Mouse (Mus musculus) retina, adult 2 months (tissue): ENCODE measurements around the gene Relch.
"Not testable (repeated sequence)": the region's sequence is repeated elsewhere in the genome, so short reads cannot be mapped to it uniquely, and the experiment has no call there.

Experiments used
- DNase-seq: peaks from one replicate; pipeline ENCODE4 v3.0.0-alpha.2; 2012; ENCODE audit warnings: low read depth, low spot score

Gene Relch

GRCm38 (mm10) chr1:105746444-105746843, 82.8 kb downstream of the Relch start:
- no peak for DNase-seq

- no peak for DNase-seq
These were observed 83.4 kb downstream of the Relch start for GRCm38 (mm10) chr1:105746858-105747596.

- DNase-seq = no peak
These were observed 84.6 kb downstream of the Relch start for GRCm38 (mm10) chr1:105748091-105748799.

- DNase-seq = no peak
These were observed 88.5 kb downstream of the Relch start for GRCm38 (mm10) chr1:105752196-105752595.

- no peak for DNase-seq
These were observed 89.3 kb downstream of the Relch start for GRCm38 (mm10) chr1:105752944-105753343.

GRCm38 (mm10) chr1:105758798-105759197, 95.1 kb downstream of the Relch start:
- no peak for DNase-seq

- DNase-seq = no peak
These were observed 95.9 kb downstream of the Relch start for GRCm38 (mm10) chr1:105759422-105760165.

GRCm38 (mm10) chr1:105765586-105765985, 101.9 kb downstream of the Relch start:
- DNase-seq = no peak

- DNase-seq = not testable (repeated sequence)
These were observed 102.4 kb downstream of the Relch start for GRCm38 (mm10) chr1:105766099-105766498.

GRCm38 (mm10) chr1:105768397-105768796, 104.7 kb downstream of the Relch start:
- no peak for DNase-seq

GRCm38 (mm10) chr1:105770685-105771084, 107.0 kb downstream of the Relch start:
- DNase-seq = no peak

GRCm38 (mm10) chr1:105776426-105776825, 112.8 kb downstream of the Relch start:
- no peak for DNase-seq

- DNase-seq = no peak
These were observed 116.4 kb downstream of the Relch start for GRCm38 (mm10) chr1:105780079-105780456.

GRCm38 (mm10) chr1:105780457-105781364, 117.0 kb downstream of the Relch start, which contains the start of gene Tnfrsf11a:
Gene Tnfrsf11a (plus strand): TSS chr1:105780718.
- DNase-seq = no peak

GRCm38 (mm10) chr1:105781391-105782146, 117.9 kb downstream of the Relch start:
- DNase-seq = no peak

- DNase-seq = no peak
These were observed 120.8 kb downstream of the Relch start for GRCm38 (mm10) chr1:105784257-105785016.

- no peak for DNase-seq
These were observed 121.5 kb downstream of the Relch start for GRCm38 (mm10) chr1:105785146-105785545.

- DNase-seq = no peak
These were observed 123.2 kb downstream of the Relch start for GRCm38 (mm10) chr1:105786731-105787357.

GRCm38 (mm10) chr1:105790103-105790502, 126.4 kb downstream of the Relch start:
- DNase-seq = no peak
